Mouse (Mus musculus) T-helper 2 cell (primary cell): ENCODE data around the gene Tm4sf5.
"Not testable (repeated sequence)": the region's sequence is repeated elsewhere in the genome, so short reads cannot be mapped to it uniquely, and the experiment has no call there.

Source experiments
- in situ Hi-C: fragments of 300-600 bp; cut with MboI, MseI; formaldehyde crosslinking; loops from one replicate; pipeline ENCODE4 v1.15.1; 2025; ENCODE audit warnings: high pct_unique_total_duplicates

Tm4sf5 gene

GRCm38 (mm10) chr11:70509753-70510564 is 4.9 kb downstream of the Tm4sf5 start:
- in situ Hi-C loops = loop anchor here (5.0 kb wide), 1 partner anchor 98 kb away; the partner anchor contains the start of gene Pelp1

GRCm38 (mm10) chr11:70511242-70511641 is 6.2 kb downstream of the Tm4sf5 start:
- in situ Hi-C loops = no loop called here

- in situ Hi-C loops = no loop called here
These were observed 6.8 kb downstream of the Tm4sf5 start for GRCm38 (mm10) chr11:70511825-70512224.

GRCm38 (mm10) chr11:70512709-70513342 is 7.8 kb downstream of the Tm4sf5 start:
- in situ Hi-C loops = no loop called here

- in situ Hi-C loops = no loop called here
These were observed 8.5 kb downstream of the Tm4sf5 start for GRCm38 (mm10) chr11:70513520-70513919.

- in situ Hi-C loops = no loop called here
These were observed 9.2 kb downstream of the Tm4sf5 start, which contains the start of gene Vmo1 for GRCm38 (mm10) chr11:70514288-70514687. TSS of gene Vmo1 (minus strand) at chr11:70514616.

- in situ Hi-C loops = no loop called here
These were observed 11.3 kb downstream of the Tm4sf5 start for GRCm38 (mm10) chr11:70516352-70516751.

- in situ Hi-C loops = no loop called here
These were observed 13.4 kb downstream of the Tm4sf5 start for GRCm38 (mm10) chr11:70518436-70518835.

- in situ Hi-C loops = no loop called here
These were observed 13.9 kb downstream of the Tm4sf5 start, which contains the start of gene Gltpd2 for GRCm38 (mm10) chr11:70518923-70519322. TSS of gene Gltpd2 (plus strand) at chr11:70519196.

- in situ Hi-C loops = no loop called here
These were observed 15.2 kb downstream of the Tm4sf5 start for GRCm38 (mm10) chr11:70520178-70520769.

GRCm38 (mm10) chr11:70523306-70523989 is 18.4 kb downstream of the Tm4sf5 start:
- in situ Hi-C loops = not testable (repeated sequence)

GRCm38 (mm10) chr11:70524782-70525181 is 19.7 kb downstream of the Tm4sf5 start:
- in situ Hi-C loops = no loop called here

GRCm38 (mm10) chr11:70525184-70525678 is 20.2 kb downstream of the Tm4sf5 start, which contains the start of gene Psmb6:
TSS of gene Psmb6 (plus strand) at chr11:70525367.
- in situ Hi-C loops = no loop called here

- in situ Hi-C loops = no loop called here
These were observed 20.7 kb downstream of the Tm4sf5 start for GRCm38 (mm10) chr11:70525726-70526125.

- in situ Hi-C loops = no loop called here
These were observed 21.2 kb downstream of the Tm4sf5 start for GRCm38 (mm10) chr11:70526211-70526610.

- in situ Hi-C loops = no loop called here
These were observed 23.6 kb downstream of the Tm4sf5 start for GRCm38 (mm10) chr11:70528610-70529009.

GRCm38 (mm10) chr11:70531065-70531464 is 26.0 kb downstream of the Tm4sf5 start:
- in situ Hi-C loops = not testable (repeated sequence)

- in situ Hi-C loops = no loop called here
These were observed 27.8 kb downstream of the Tm4sf5 start, which contains the start of gene Gm40193 for GRCm38 (mm10) chr11:70532839-70533238. TSS of gene Gm40193 (minus strand) at chr11:70532939.

GRCm38 (mm10) chr11:70539423-70539822 is 34.4 kb downstream of the Tm4sf5 start:
- in situ Hi-C loops = no loop called here

- in situ Hi-C loops = loop anchor here (5.0 kb wide), 1 partner anchor 67 kb away; no protein-coding TSS in a partner anchor
These were observed 35.0 kb downstream of the Tm4sf5 start, which contains the start of gene Pld2 for GRCm38 (mm10) chr11:70539877-70540587. TSS of gene Pld2 (plus strand) at chr11:70540064.
